Mouse (Mus musculus) liver, embryonic 14.5 days (tissue): ENCODE measurements around the gene Traf7. TPM values are rescaled to one million over a fixed set of nuclear protein-coding genes. Genes with fewer than 3 reads are reported as not detected.
A peak's percentile ranks its signal among the peaks of the same experiment; 100 is the strongest.

Experiments used
- ATAC-seq: fragments of 200-750 bp; cut with Nextera tagmentation; 2 replicates; pipeline ENCODE4 v1.8.0; 2017; ENCODE audit warnings: moderate number of reproducible peaks, mild to moderate bottlenecking, moderate library complexity; ENCODE audit not compliant: insufficient read depth
- DNase-seq, 3 experiments: peaks; one replicate each; pipeline ENCODE4 v3.0.0-alpha.2; 2012 to 2013; ENCODE audit warnings: low read depth in 3 of 3, low spot score in 3 of 3
- H3K27ac ChIP-seq: fragments of 300-500 bp; sonication (generic); 2 replicates; pipeline ENCODE4 v1.5.1; 2014; ENCODE audit warnings: moderate library complexity, mild to moderate bottlenecking, control low read depth, inconsistent platforms
- H3K27me3 ChIP-seq: fragments of 300-500 bp; sonication (generic); 2 replicates; pipeline ENCODE4 v1.6.1; 2014; ENCODE audit warnings: mild to moderate bottlenecking, low read length, moderate library complexity; ENCODE audit not compliant: control insufficient read depth, insufficient read depth
- H3K36me3 ChIP-seq: fragments of 300-500 bp; sonication (generic); replicated peaks from 2 replicates; pipeline ENCODE4 v1.6.1; 2014; ENCODE audit warnings: low read depth; ENCODE audit not compliant: control insufficient read depth, insufficient read depth
- H3K4me1 ChIP-seq, 2 experiments: fragments of 200-500 bp in 1 of 2; fragments of 300-500 bp in 1 of 2; sonication (generic) in 1 of 2; replicated peaks; 2 replicates each; pipeline ENCODE4 v1.6.1; 2012 to 2014; ENCODE audit warnings: antibody characterized with exemption in 1 of 2, inconsistent platforms in 1 of 2, low read length in 1 of 2; ENCODE audit not compliant: control insufficient read depth in 2 of 2, insufficient read depth in 2 of 2
- H3K4me2 ChIP-seq: fragments of 300-500 bp; sonication (generic); 2 replicates; pipeline ENCODE4 v1.6.1; 2014; ENCODE audit warnings: low read depth, mild to moderate bottlenecking, control low read depth, moderate library complexity
- H3K4me3 ChIP-seq, 2 experiments: fragments of 200-500 bp in 1 of 2; fragments of 300-500 bp in 1 of 2; sonication (generic) in 1 of 2; 2 replicates each; pipeline ENCODE4 v1.5.1; 2012 to 2014; ENCODE audit warnings: low read depth in 2 of 2, low read length in 2 of 2, mild to moderate bottlenecking in 2 of 2, control low read depth in 1 of 2, inconsistent platforms in 1 of 2, moderate library complexity in 1 of 2; ENCODE audit not compliant: insufficient read depth in 1 of 2
- H3K9ac ChIP-seq: fragments of 300-500 bp; sonication (generic); replicated peaks from 2 replicates; pipeline ENCODE4 v1.6.1; 2014; ENCODE audit warnings: mild to moderate bottlenecking, control low read depth, moderate library complexity
- H3K9me3 ChIP-seq: fragments of 300-500 bp; sonication (generic); 2 replicates; pipeline ENCODE4 v1.6.1; 2016; ENCODE audit warnings: low read length, mixed read lengths; ENCODE audit not compliant: control insufficient read depth
- CTCF ChIP-seq: IDR thresholded peaks from 2 replicates; pipeline ENCODE4 v1.5.1; 2016; ENCODE audit warnings: antibody characterized with exemption, low read depth, control low read depth
- EP300 ChIP-seq: IDR thresholded peaks from 2 replicates; pipeline ENCODE4 v1.6.1; 2016; ENCODE audit warnings: antibody characterized with exemption, low read depth
- WGBS: fragments of 180-500 bp; shearing (Covaris S2); extraction: QIAGEN DNeasy Blood & Tissue Kit; methylation state at CpG from one replicate; pipeline ENCODE4 v1.1.7; 2014; ENCODE audit not compliant: insufficient replicate concordance; 5-methylcytosine and 5-hydroxymethylcytosine counted together
- polyA plus RNA-seq, 2 experiments: library from polyadenylated mRNA; depleted of rRNA in 1 of 2; stranded (reverse) in 1 of 2; unstranded in 1 of 2; fragments of >200 nt; fragmentation: Nextera tagmentation in 1 of 2; extraction: Ambion mirVana in 1 of 2; gene quantifications; 2 replicates each; pipeline versions ENCODE4 v1.2.1 to v1.2.3; 2012 to 2014

Gene Traf7
- polyA plus RNA-seq (2012; rRNA removed), result 55.4 and 64.2 TPM in 2 replicates
- polyA plus RNA-seq (2014; fragmentation: Nextera tagmentation; extraction: Ambion mirVana), result 25.6 and 29.4 TPM in 2 replicates

GRCm38 (mm10) chr17:24527723-24528559, at the start of gene Traf7:
Traf7 (minus strand) TSS chr17:24527938.
- TF ChIP-seq EP300 (no peak), CTCF (no peak)

DNA sequence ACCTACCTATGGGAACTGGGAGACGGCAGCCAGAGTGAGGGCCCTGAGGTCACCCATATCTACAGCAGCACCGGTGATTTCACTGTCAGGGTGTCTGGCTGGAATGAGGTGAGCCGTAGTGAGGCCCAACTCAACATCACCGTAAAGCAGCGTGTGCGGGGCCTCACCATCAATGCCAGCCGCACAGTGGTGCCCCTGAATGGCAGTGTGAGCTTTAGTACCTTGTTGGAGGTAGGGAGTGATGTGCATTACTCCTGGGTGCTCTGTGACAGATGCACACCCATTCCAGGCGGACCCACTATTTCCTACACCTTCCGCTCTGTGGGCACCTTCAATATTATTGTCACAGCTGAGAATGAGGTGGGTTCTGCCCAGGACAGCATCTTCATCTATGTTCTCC, 46.1 kb upstream of the Traf7 start:
- no peaks in the 10 kb centered on the region for H3K27me3 ChIP-seq
- ATAC-seq (peak; percentile 13; the same call in 1 of the 2 replicates), DNase-seq (no peak)
- H3K36me3 ChIP-seq, result no peaks in the 10 kb centered on the region
- H3K27ac ChIP-seq, result no peak overlapping the region
- no peak overlapping the region for H3K4me2 ChIP-seq
- no peaks in the 10 kb centered on the region for H3K4me1 ChIP-seq
- TF ChIP-seq CTCF, result no peak
- no peak for TF ChIP-seq EP300
- 72% methylated on average over 9 of the region's 9 CpGs for WGBS
- H3K9ac ChIP-seq, result no peak overlapping the region
- no peak overlapping the region for H3K4me3 ChIP-seq
- H3K9me3 ChIP-seq, result no peaks in the 10 kb centered on the region

More at GRCm38 (mm10) chr17:24527723-24528559, at the start of gene Traf7:
- Histone ChIP-seq H3K9ac (peak within 1 kb of the TSS; percentile 86), H3K4me3 (peak within 1 kb of the TSS; percentile 84 to 99), H3K9me3 (no peaks in the 10 kb centered on the region), H3K27me3 (no peaks in the 10 kb centered on the region), H3K4me1 (peaks cover 12 to 29% of the 10 kb centered on the region in 2 experiments), H3K4me2 (peak within 1 kb of the TSS; percentile 94), H3K27ac (peak within 1 kb of the TSS; percentile 85), H3K36me3 (no peaks in the 10 kb centered on the region; the same call in 1 of the 2 replicates)
- DNase-seq (peak; percentile 100), ATAC-seq (peak; percentile 95)
- WGBS, result under 1% methylated on average over 40 of the region's 40 CpGs

DNA sequence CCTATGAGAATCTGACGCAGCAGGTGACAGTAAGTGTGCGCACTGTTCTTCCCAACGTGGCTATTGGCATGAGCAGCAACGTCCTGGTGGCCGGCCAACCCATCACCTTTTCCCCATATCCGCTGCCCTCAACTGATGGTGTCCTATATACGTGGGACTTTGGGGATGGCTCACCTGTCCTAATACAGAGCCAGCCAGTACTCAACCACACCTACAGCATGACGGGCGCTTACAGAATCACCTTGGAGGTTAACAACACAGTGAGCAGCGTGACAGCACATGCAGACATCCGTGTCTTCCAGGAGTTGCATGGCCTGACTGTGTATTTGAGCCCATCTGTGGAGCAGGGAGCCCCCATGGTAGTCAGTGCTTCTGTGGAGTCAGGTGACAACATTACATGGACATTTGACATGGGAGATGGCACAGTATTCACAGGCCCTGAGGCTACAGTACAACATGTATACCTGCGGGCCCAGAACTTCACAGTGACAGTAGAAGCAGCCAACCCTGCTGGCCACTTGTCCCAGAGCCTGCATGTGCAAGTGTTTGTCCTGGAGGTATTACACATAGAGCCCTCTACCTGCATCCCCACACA, 45.0 kb upstream of the Traf7 start:
- DNase-seq (no peak), ATAC-seq (no peak)
- no peak for TF ChIP-seq EP300
- no peak for TF ChIP-seq CTCF
- WGBS, result 80% methylated on average over 12 of the region's 12 CpGs
- H3K27ac ChIP-seq, result no peak overlapping the region
- H3K9me3 ChIP-seq, result no peaks in the 10 kb centered on the region
- no peaks in the 10 kb centered on the region for H3K27me3 ChIP-seq
- no peaks in the 10 kb centered on the region for H3K4me1 ChIP-seq
- no peak overlapping the region for H3K9ac ChIP-seq
- H3K36me3 ChIP-seq, result no peaks in the 10 kb centered on the region
- no peak overlapping the region for H3K4me3 ChIP-seq
- H3K4me2 ChIP-seq, result no peak overlapping the region

GRCm38 (mm10) chr17:24569837-24570236, 42.1 kb upstream of the Traf7 start:
- Histone ChIP-seq H3K27me3 (no peaks in the 10 kb centered on the region), H3K4me2 (no peak overlapping the region), H3K27ac (no peak overlapping the region), H3K4me1 (peaks cover 3 to 7% of the 10 kb centered on the region in 2 experiments; a peak in 2 of 4 replicates), H3K9ac (no peak overlapping the region), H3K4me3 (no peak overlapping the region), H3K9me3 (no peaks in the 10 kb centered on the region), H3K36me3 (no peaks in the 10 kb centered on the region)
- TF ChIP-seq CTCF (no peak), EP300 (no peak)
- DNase-seq (no peak), ATAC-seq (no peak)
- 67% methylated on average over 4 of the region's 4 CpGs for WGBS
